Comparison of ENCODE assay signal across 8 mouse cellular contexts in genomic region chr12:87266108-87266826, GRCm38 (mm10). TPM values are rescaled to one million over a fixed set of nuclear protein-coding genes. Genes with fewer than 3 reads are reported as not detected.
DNase-seq lines count a peak whose midpoint lies in the region; ATAC-seq and TF ChIP-seq lines count a peak whose summit lies in the region.

Gene Vipas39 (minus strand): TSS chr12:87266256.
Gene Ahsa1 (plus strand): TSS chr12:87266479.

- DNase-seq in 416B (ENCODE audit: low read depth): peak; percentile 99
- DNase-seq in adrenal gland, postnatal 4 days (ENCODE audit: low spot score in 2 of 2): peak; percentile 19 to 74
- peak; percentile 99 for DNase-seq in embryonic facial prominence, embryonic 14.5 days (ENCODE audit: low spot score)
- DNase-seq in heart, adult 2 months: peak; percentile 87 to 93
- DNase-seq in kidney, adult 8-10 months: peak; percentile 93 to 96
- peak; percentile 81 to 87 for DNase-seq in spleen, postnatal 10 days (ENCODE audit: low spot score in 2 of 2)

- H3K27me3 ChIP-seq in embryonic facial prominence, embryonic 14.5 days (replicated peaks; ENCODE audit: control insufficient read depth, insufficient read depth, low read length): no peaks in the 10 kb centered on the region
- H3K27me3 ChIP-seq in heart, adult 2 months (ENCODE audit: control insufficient read depth, insufficient read depth, low read length): no peaks in the 10 kb centered on the region
- H3K27me3 ChIP-seq in limb, embryonic 13.5 days: no peaks in the 10 kb centered on the region
- no peaks in the 10 kb centered on the region for H3K27me3 ChIP-seq in midbrain, embryonic 16.5 days (ENCODE audit: control insufficient read depth, insufficient read depth, low read depth, low read length)

- intact Hi-C loops in heart, adult 2 months (cut with DNase I): loop anchor here (1.0 to 5.0 kb wide), 2 partner anchors 119 to 146 kb away; partner anchors contain the start of genes Gstz1 and Pomt2

- no peaks in the 10 kb centered on the region; the same call in 1 of the 2 replicates for H3K79me2 ChIP-seq in heart, adult 2 months (replicated peaks; ENCODE audit: control insufficient read depth, insufficient read depth, low read length)

- TF ChIP-seq CTCF in heart, adult 2 months (IDR thresholded peaks at IDR 0.05): peak; percentile 44

- H3K4me1 ChIP-seq in embryonic facial prominence, embryonic 14.5 days (ENCODE audit: control insufficient read depth, insufficient read depth, low read length): peaks cover 15% of the 10 kb centered on the region
- H3K4me1 ChIP-seq in heart, adult 2 months (ENCODE audit: control insufficient read depth, insufficient read depth, low read length): peaks cover 2% of the 10 kb centered on the region
- H3K4me1 ChIP-seq in limb, embryonic 13.5 days: peaks cover 16% of the 10 kb centered on the region
- peaks cover 21% of the 10 kb centered on the region for H3K4me1 ChIP-seq in midbrain, embryonic 16.5 days (ENCODE audit: control insufficient read depth, insufficient read depth, low read length)

- peak; percentile 98 for ATAC-seq in embryonic facial prominence, embryonic 14.5 days (ENCODE audit: low read depth)
- ATAC-seq in limb, embryonic 13.5 days (ENCODE audit: low FRiP score, low read depth): peak; percentile 98
- ATAC-seq in midbrain, embryonic 16.5 days: peak; percentile 98

- peak; percentile 69 for TF ChIP-seq EP300 in heart, adult 2 months (IDR thresholded peaks at IDR 0.05; ENCODE audit: insufficient read depth, low read depth, low read length)

- peak within 1 kb of the TSS; percentile 81 for H3K4me3 ChIP-seq in embryonic facial prominence, embryonic 14.5 days (ENCODE audit: low read depth, low read length)
- H3K4me3 ChIP-seq in heart, adult 2 months: peak within 1 kb of the TSS; percentile 74
- peak within 1 kb of the TSS; percentile 90 for H3K4me3 ChIP-seq in limb, embryonic 13.5 days
- H3K4me3 ChIP-seq in midbrain, embryonic 16.5 days (ENCODE audit: low read depth, low read length): peak within 1 kb of the TSS; percentile 72

- no peaks in the 10 kb centered on the region for H3K9me3 ChIP-seq in embryonic facial prominence, embryonic 14.5 days (ENCODE audit: control insufficient read depth, low read length)
- H3K9me3 ChIP-seq in limb, embryonic 13.5 days: no peaks in the 10 kb centered on the region
- no peaks in the 10 kb centered on the region for H3K9me3 ChIP-seq in midbrain, embryonic 16.5 days (replicated peaks; ENCODE audit: control insufficient read depth, low read length, poor library complexity, severe bottlenecking)

- under 1% methylated on average over 31 of the region's 31 CpGs for WGBS in embryonic facial prominence, embryonic 14.5 days
- under 1% methylated on average over 31 of the region's 31 CpGs for WGBS in heart, adult 2 months
- under 1% methylated on average over 31 of the region's 31 CpGs for WGBS in limb, embryonic 13.5 days
- under 1% methylated on average over 31 of the region's 31 CpGs for WGBS in midbrain, embryonic 16.5 days

- peak within 1 kb of the TSS; percentile 88 for H3K27ac ChIP-seq in embryonic facial prominence, embryonic 14.5 days (replicated peaks; ENCODE audit: low read depth, low read length)
- H3K27ac ChIP-seq in heart, adult 2 months: peak within 1 kb of the TSS; percentile 93
- peak within 1 kb of the TSS; percentile 91 for H3K27ac ChIP-seq in limb, embryonic 13.5 days
- peak within 1 kb of the TSS; percentile 88 for H3K27ac ChIP-seq in midbrain, embryonic 16.5 days (ENCODE audit: low read length)

- peak within 1 kb of the TSS; percentile 83 for H3K4me2 ChIP-seq in embryonic facial prominence, embryonic 14.5 days (ENCODE audit: low read depth, low read length)
- H3K4me2 ChIP-seq in limb, embryonic 13.5 days (replicated peaks): peak within 1 kb of the TSS; percentile 85
- H3K4me2 ChIP-seq in midbrain, embryonic 16.5 days (ENCODE audit: low read length): peak within 1 kb of the TSS; percentile 88

- TF ChIP-seq POLR2A in heart, adult 2 months (IDR thresholded peaks at IDR 0.05; ENCODE audit: insufficient read depth, low read depth, low read length): peak; percentile 91

- peaks cover 55% of the 10 kb centered on the region for H3K36me3 ChIP-seq in embryonic facial prominence, embryonic 14.5 days (ENCODE audit: control insufficient read depth, insufficient read depth, low read length)
- peaks cover 4% of the 10 kb centered on the region for H3K36me3 ChIP-seq in heart, adult 2 months (ENCODE audit: control insufficient read depth, insufficient read depth, low read length)
- H3K36me3 ChIP-seq in limb, embryonic 13.5 days: peaks cover 47% of the 10 kb centered on the region
- peaks cover 28% of the 10 kb centered on the region for H3K36me3 ChIP-seq in midbrain, embryonic 16.5 days (ENCODE audit: control insufficient read depth, insufficient read depth, low read length)

- peak within 1 kb of the TSS; percentile 89 for H3K9ac ChIP-seq in embryonic facial prominence, embryonic 14.5 days (ENCODE audit: low read depth, low read length)
- peak within 1 kb of the TSS; percentile 93 for H3K9ac ChIP-seq in heart, adult 2 months (ENCODE audit: low read depth, low read length)
- peak within 1 kb of the TSS; percentile 92 for H3K9ac ChIP-seq in limb, embryonic 13.5 days
- H3K9ac ChIP-seq in midbrain, embryonic 16.5 days (ENCODE audit: low read depth, low read length): peak within 1 kb of the TSS; percentile 86

RNA-seq across cellular contexts. Expression of gene Vipas39, which starts in this region (rescaled TPM):
- total RNA-seq in adrenal gland, postnatal 4 days (2021): 10 to 100 TPM; 42.8 to 45.6 TPM
- polyA plus RNA-seq in embryonic facial prominence, embryonic 14.5 days (2014; fragmentation: Nextera tagmentation; extraction: Ambion mirVana): 35.1 and 45.5 TPM in 2 replicates
- 10 to 100 TPM; 23.2 to 25.5 TPM for total RNA-seq in heart, adult 2 months (2021)
- polyA plus RNA-seq in heart, adult 2 months (2012; rRNA removed): 23.3 and 39.7 TPM in 2 replicates
- 51.9 and 52.2 TPM in 2 replicates for polyA plus RNA-seq in limb, embryonic 13.5 days (2015; fragmentation: Nextera tagmentation; extraction: Ambion mirVana)
- polyA plus RNA-seq in midbrain, embryonic 16.5 days (2015; fragmentation: Nextera tagmentation; extraction: Ambion mirVana): 56.2 and 58.2 TPM in 2 replicates

RNA-seq across cellular contexts. Expression of gene Ahsa1, which starts in this region (rescaled TPM):
- 100 to 1,000 TPM; 119 to 129 TPM for total RNA-seq in adrenal gland, postnatal 4 days (2021)
- 182 and 187 TPM in 2 replicates for polyA plus RNA-seq in embryonic facial prominence, embryonic 14.5 days (2014; fragmentation: Nextera tagmentation; extraction: Ambion mirVana)
- total RNA-seq in heart, adult 2 months (2021): 100 to 1,000 TPM; 138 to 153 TPM
- 74.5 and 85.8 TPM in 2 replicates for polyA plus RNA-seq in heart, adult 2 months (2012; rRNA removed)
- 218 and 223 TPM in 2 replicates for polyA plus RNA-seq in limb, embryonic 13.5 days (2015; fragmentation: Nextera tagmentation; extraction: Ambion mirVana)
- polyA plus RNA-seq in midbrain, embryonic 16.5 days (2015; fragmentation: Nextera tagmentation; extraction: Ambion mirVana): 208 and 217 TPM in 2 replicates

Comparison
In these comparisons a context has a peak if more than half of its experiments do, and no peak if none do; other contexts are left out.
1. Peak in every context shown above with its lines: DNase-seq, ATAC-seq, H3K4me3 ChIP-seq and H3K27ac ChIP-seq.
2. DNase-seq: peak in every context shown above with its lines; median percentile 99 in 416B; 99 in embryonic facial prominence, embryonic 14.5 days; 94 in kidney, adult 8-10 months; 90 in heart, adult 2 months; 84 in spleen, postnatal 10 days; 46 in adrenal gland, postnatal 4 days.